Mouse (Mus musculus) neural tube, embryonic 14.5 days (tissue): Measurements from ENCODE around the gene AI837181. TPM values are rescaled to one million over a fixed set of nuclear protein-coding genes. Genes with fewer than 3 reads are reported as not detected.

Experiments used
- ATAC-seq: fragments of 200-750 bp; cut with Nextera tagmentation; 2 replicates; pipeline ENCODE4 v1.8.0; 2017; ENCODE audit warnings: low read depth, mild to moderate bottlenecking, moderate TSS enrichment, moderate library complexity
- H3K27ac ChIP-seq: fragments of 300-500 bp; sonication (generic); 2 replicates; pipeline ENCODE4 v1.5.1; 2014; ENCODE audit warnings: low read depth, mild to moderate bottlenecking, control low read depth, low read length, moderate library complexity, mixed read lengths
- H3K27me3 ChIP-seq: fragments of 300-500 bp; sonication (generic); 2 replicates; pipeline ENCODE4 v1.6.1; 2014; ENCODE audit warnings: low read length; ENCODE audit not compliant: control insufficient read depth, insufficient read depth
- H3K36me3 ChIP-seq: fragments of 300-500 bp; sonication (generic); 2 replicates; pipeline ENCODE4 v1.6.1; 2014; ENCODE audit warnings: low read length, mixed read lengths; ENCODE audit not compliant: control insufficient read depth, insufficient read depth
- H3K4me1 ChIP-seq: fragments of 300-500 bp; sonication (generic); 2 replicates; pipeline ENCODE4 v1.6.1; 2014; ENCODE audit warnings: low read length; ENCODE audit not compliant: control insufficient read depth, insufficient read depth
- H3K4me2 ChIP-seq: fragments of 300-500 bp; sonication (generic); 2 replicates; pipeline ENCODE4 v1.6.1; 2014; ENCODE audit warnings: mild to moderate bottlenecking, low read depth, low read length, control low read depth
- H3K4me3 ChIP-seq: fragments of 300-500 bp; sonication (generic); 2 replicates; pipeline ENCODE4 v1.5.1; 2014; ENCODE audit warnings: low read depth, low read length, control low read depth, mixed read lengths
- H3K9ac ChIP-seq: fragments of 300-500 bp; sonication (generic); replicated peaks from 2 replicates; pipeline ENCODE4 v1.6.1; 2014; ENCODE audit warnings: low read depth, mild to moderate bottlenecking, control low read depth, low read length, mixed read lengths
- H3K9me3 ChIP-seq: fragments of 300-500 bp; sonication (generic); 2 replicates; pipeline ENCODE4 v1.6.1; 2016; ENCODE audit warnings: low read length; ENCODE audit not compliant: control insufficient read depth
- WGBS: fragments of 180-500 bp; shearing (Covaris S2); extraction: QIAGEN DNeasy Blood & Tissue Kit; methylation state at CpG from one replicate; pipeline ENCODE4 v1.1.7; 2014; 5-methylcytosine and 5-hydroxymethylcytosine counted together
- polyA plus RNA-seq: library from polyadenylated mRNA; unstranded; fragments of >200 nt; fragmentation: Nextera tagmentation; extraction: Ambion mirVana; gene quantifications from 2 replicates; pipeline ENCODE4 v1.2.1, GENCODE M21; 2014

AI837181 gene
- polyA plus RNA-seq, 1 experiment from 2014 or later, result 67.2 TPM

DNA sequence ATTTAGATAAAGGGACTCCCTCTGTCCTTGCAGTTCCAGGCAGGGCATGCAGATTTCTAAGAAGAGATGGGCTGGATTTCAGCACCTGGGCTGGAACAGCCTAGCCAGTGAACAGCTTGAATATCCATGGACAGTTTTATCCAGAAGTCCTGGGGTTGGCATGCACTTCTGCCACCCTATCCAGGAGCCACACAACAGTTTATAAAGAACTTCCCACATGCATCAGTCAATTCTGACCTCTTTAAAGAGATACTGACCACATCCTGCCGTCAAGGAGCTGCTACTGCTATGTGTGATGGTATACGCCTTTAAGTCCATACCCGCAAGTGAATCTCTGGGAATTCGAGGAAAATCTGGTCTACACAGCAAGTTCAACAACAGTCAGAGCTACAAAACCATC, 4.3 kb downstream of the AI837181 start:
- Histone ChIP-seq H3K4me3 (no peak overlapping the region), H3K4me2 (no peak overlapping the region), H3K9ac (no peak overlapping the region), H3K36me3 (0 out of 2 replicates have a peak, but pooled peaks cover 3% of the 10 kb centered on the region), H3K9me3 (no peaks in the 10 kb centered on the region), H3K27ac (no peak overlapping the region), H3K27me3 (no peaks in the 10 kb centered on the region), H3K4me1 (peaks cover 20% of the 10 kb centered on the region)
- whole genome bisulfite sequencing, result 89% methylated on average over 4 of the region's 4 CpGs
- no peak for ATAC-seq

GRCm38 (mm10) chr19:5429806-5430205, 4.9 kb downstream of the AI837181 start:
- H3K4me3 ChIP-seq, result no peak overlapping the region
- H3K27me3 ChIP-seq, result no peaks in the 10 kb centered on the region
- ATAC-seq, result no peak
- H3K27ac ChIP-seq, result no peak overlapping the region
- H3K9me3 ChIP-seq, result no peaks in the 10 kb centered on the region
- H3K4me2 ChIP-seq, result no peak overlapping the region
- peaks cover 20% of the 10 kb centered on the region for H3K4me1 ChIP-seq
- H3K9ac ChIP-seq, result no peak overlapping the region
- 77% methylated on average over 8 of the region's 8 CpGs for WGBS
- H3K36me3 ChIP-seq, result 0 out of 2 replicates have a peak, but pooled peaks cover 3% of the 10 kb centered on the region

- ATAC-seq, result no peak
- Histone ChIP-seq H3K4me1 (peaks cover 20% of the 10 kb centered on the region), H3K9ac (no peak overlapping the region), H3K4me2 (no peak overlapping the region), H3K27me3 (no peaks in the 10 kb centered on the region), H3K9me3 (no peaks in the 10 kb centered on the region), H3K27ac (no peak overlapping the region), H3K36me3 (0 out of 2 replicates have a peak, but pooled peaks cover 3% of the 10 kb centered on the region), H3K4me3 (no peak overlapping the region)
- 65% methylated on average over 1 of the region's 1 CpGs for WGBS
These were observed 5.5 kb downstream of the AI837181 start for GRCm38 (mm10) chr19:5430408-5430807.

GRCm38 (mm10) chr19:5431911-5432464, 7.0 kb downstream of the AI837181 start:
- no peak overlapping the region for H3K9ac ChIP-seq
- ATAC-seq, result no peak
- peaks cover 7% of the 10 kb centered on the region; the same call in 1 of the 2 replicates for H3K4me1 ChIP-seq
- no peak overlapping the region for H3K27ac ChIP-seq
- no peaks in the 10 kb centered on the region for H3K27me3 ChIP-seq
- H3K9me3 ChIP-seq, result no peaks in the 10 kb centered on the region
- no peak overlapping the region for H3K4me3 ChIP-seq
- H3K4me2 ChIP-seq, result no peak overlapping the region
- WGBS, result 83% methylated on average over 4 of the region's 4 CpGs
- no peaks in the 10 kb centered on the region for H3K36me3 ChIP-seq

DNA sequence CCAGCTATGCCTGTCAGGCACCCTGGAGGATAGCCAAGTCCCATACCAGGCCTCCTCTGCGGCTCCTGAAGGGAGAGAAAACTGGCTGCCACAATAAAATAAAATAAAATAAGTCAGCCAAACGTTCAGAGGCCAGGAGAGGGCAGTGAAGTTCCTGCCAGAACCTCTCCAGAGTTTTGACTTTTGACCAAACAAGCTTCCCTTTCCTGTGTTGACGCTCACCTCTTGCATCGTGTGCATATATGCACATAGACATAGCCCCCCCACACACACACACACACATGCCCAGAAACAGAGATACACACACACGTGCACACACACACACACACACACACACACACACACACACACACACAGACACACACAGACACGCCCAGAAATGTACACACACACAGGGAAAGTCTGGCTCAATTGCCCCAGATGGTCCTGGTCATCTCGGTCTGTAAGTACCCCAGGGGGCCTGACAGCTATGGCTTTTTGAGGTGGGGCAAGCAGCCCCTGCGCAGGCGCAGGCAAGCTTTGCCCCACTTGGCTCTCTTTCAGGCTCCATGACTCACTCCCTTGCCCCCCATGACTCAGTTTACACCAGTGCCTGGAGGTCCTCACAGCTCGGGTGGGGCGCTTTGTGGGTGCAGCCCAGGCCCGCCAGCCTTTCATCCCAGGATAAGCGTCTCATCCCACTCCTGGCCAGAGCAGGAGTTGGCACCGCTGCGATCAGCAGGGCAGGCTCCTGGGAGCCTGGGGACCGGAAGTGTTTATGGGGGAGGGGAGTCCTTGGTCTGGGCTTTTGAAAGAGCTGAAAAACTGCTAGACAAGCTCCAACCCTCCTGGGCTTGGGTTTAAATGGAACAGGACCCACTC, 8.3 kb downstream of the AI837181 start:
- Histone ChIP-seq H3K4me1 (peaks cover 5% of the 10 kb centered on the region; the same call in 1 of the 2 replicates), H3K36me3 (no peaks in the 10 kb centered on the region), H3K4me2 (peak overlapping the region; percentile 34), H3K4me3 (no peak overlapping the region), H3K9ac (0 out of 2 replicates have a peak overlapping the region, but pooled peaks have one; percentile 32), H3K9me3 (no peaks in the 10 kb centered on the region), H3K27me3 (no peaks in the 10 kb centered on the region), H3K27ac (no peak overlapping the region)
- WGBS, result 17% methylated on average over 16 of the region's 16 CpGs
- ATAC-seq, result peak; percentile 34; the same call in 1 of the 2 replicates

- peaks cover 5% of the 10 kb centered on the region; the same call in 1 of the 2 replicates for H3K4me1 ChIP-seq
- H3K27me3 ChIP-seq, result no peaks in the 10 kb centered on the region
- no peak for ATAC-seq
- 78% methylated on average over 7 of the region's 7 CpGs for WGBS
- H3K27ac ChIP-seq, result no peak overlapping the region
- peak overlapping the region; percentile 34; the same call in 1 of the 2 replicates for H3K4me2 ChIP-seq
- no peaks in the 10 kb centered on the region for H3K9me3 ChIP-seq
- H3K36me3 ChIP-seq, result no peaks in the 10 kb centered on the region
- H3K4me3 ChIP-seq, result no peak overlapping the region
- H3K9ac ChIP-seq, result 0 out of 2 replicates have a peak overlapping the region, but pooled peaks have one; percentile 32
These were observed 9.0 kb downstream of the AI837181 start for GRCm38 (mm10) chr19:5433951-5434350.

- 74% methylated on average over 9 of the region's 9 CpGs for WGBS
- Histone ChIP-seq H3K9ac (no peak overlapping the region), H3K27ac (no peak overlapping the region), H3K4me3 (no peak overlapping the region), H3K36me3 (no peaks in the 10 kb centered on the region), H3K4me1 (peaks cover 10% of the 10 kb centered on the region; the same call in 1 of the 2 replicates), H3K9me3 (no peaks in the 10 kb centered on the region), H3K27me3 (peaks cover 32% of the 10 kb centered on the region), H3K4me2 (no peak overlapping the region)
- no peak for ATAC-seq
These were observed 19.5 kb downstream of the AI837181 start for GRCm38 (mm10) chr19:5444371-5444908.

- no peak overlapping the region for H3K4me3 ChIP-seq
- 38% methylated on average over 7 of the region's 7 CpGs for WGBS
- H3K9ac ChIP-seq, result no peak overlapping the region
- H3K36me3 ChIP-seq, result no peaks in the 10 kb centered on the region
- no peak overlapping the region for H3K4me2 ChIP-seq
- no peaks in the 10 kb centered on the region for H3K9me3 ChIP-seq
- ATAC-seq, result no peak
- H3K4me1 ChIP-seq, result peaks cover 10% of the 10 kb centered on the region; the same call in 1 of the 2 replicates
- peaks cover 37% of the 10 kb centered on the region for H3K27me3 ChIP-seq
- H3K27ac ChIP-seq, result no peak overlapping the region
These were observed 20.0 kb downstream of the AI837181 start for GRCm38 (mm10) chr19:5444954-5445353.

DNA sequence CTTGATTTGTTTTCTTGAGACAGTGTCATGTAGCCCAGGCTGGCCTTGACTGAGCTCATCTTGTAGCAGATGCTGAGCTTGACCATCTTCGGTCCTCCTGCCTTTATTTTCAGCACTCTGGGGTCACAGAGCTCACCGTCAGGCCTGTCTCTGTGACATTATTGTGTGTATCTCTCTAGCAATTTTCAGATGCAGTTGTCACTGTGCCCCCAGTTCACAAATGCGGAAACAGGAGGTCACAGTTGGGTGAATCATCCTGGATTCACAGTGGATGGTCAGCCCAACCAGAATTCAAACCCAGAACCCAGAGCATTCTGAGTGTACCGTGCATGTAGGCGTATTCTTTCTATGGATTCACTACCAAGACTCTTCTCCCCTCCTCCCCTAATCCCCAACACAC, 20.8 kb downstream of the AI837181 start:
- H3K27ac ChIP-seq, result no peak overlapping the region
- H3K4me3 ChIP-seq, result no peak overlapping the region
- no peak overlapping the region for H3K4me2 ChIP-seq
- no peaks in the 10 kb centered on the region for H3K9me3 ChIP-seq
- no peak overlapping the region for H3K9ac ChIP-seq
- peaks cover 39% of the 10 kb centered on the region for H3K27me3 ChIP-seq
- 92% methylated on average over 5 of the region's 5 CpGs for WGBS
- ATAC-seq, result no peak
- H3K36me3 ChIP-seq, result no peaks in the 10 kb centered on the region
- H3K4me1 ChIP-seq, result peaks cover 10% of the 10 kb centered on the region; the same call in 1 of the 2 replicates
